Mouse (Mus musculus) stomach, postnatal 0 days (tissue): Measurements from ENCODE around the gene Prn.

Experiments used
- CTCF ChIP-seq: IDR thresholded peaks from 2 replicates; pipeline ENCODE4 v1.5.1; 2016; ENCODE audit warnings: antibody characterized with exemption, low read depth, mild to moderate bottlenecking, moderate library complexity
- EP300 ChIP-seq: optimal IDR thresholded peaks from 2 replicates; pipeline ENCODE3; 2016; ENCODE audit warnings: antibody characterized with exemption

- TF ChIP-seq CTCF (no peak), EP300 (no peak)
Observed at GRCm38 (mm10) chr2:131911341-131911740, 1.6 kb downstream of the Prn start.
